Mouse (Mus musculus): Measurements from ENCODE around the gene Olfr1394. TPM values are rescaled to one million over a fixed set of nuclear protein-coding genes. Genes with fewer than 3 reads are reported as not detected.
"Not testable (repeated sequence)": the region's sequence is repeated elsewhere in the genome, so short reads cannot be mapped to it uniquely, and the experiment has no call there.

Olfr1394 gene
- total RNA-seq, 2 experiments from 2014 or later = not detected

- ATAC-seq (replicated peaks; ENCODE audit: poor library complexity, severe bottlenecking) = peak; percentile 25; the same call in 1 of the 2 replicates
Measured at GRCm38 (mm10) chr11:49186955-49187488, 32.8 kb downstream of the Olfr1394 start, which contains the start of gene Btnl9. Gene Btnl9, minus strand, starts transcription at chr11:49187159.

- no peak for ATAC-seq (replicated peaks; ENCODE audit: poor library complexity, severe bottlenecking)
Measured at GRCm38 (mm10) chr11:49187701-49188100, 33.5 kb downstream of the Olfr1394 start.

- ATAC-seq (replicated peaks; ENCODE audit: poor library complexity, severe bottlenecking) = peak; percentile 56; the same call in 1 of the 2 replicates
Measured at GRCm38 (mm10) chr11:49189737-49190136, 35.6 kb downstream of the Olfr1394 start.

GRCm38 (mm10) chr11:49191083-49191482, 36.9 kb downstream of the Olfr1394 start:
- ATAC-seq (replicated peaks; ENCODE audit: poor library complexity, severe bottlenecking) = no peak

- not testable (repeated sequence) for ATAC-seq (replicated peaks; ENCODE audit: poor library complexity, severe bottlenecking)
Measured at GRCm38 (mm10) chr11:49194771-49195170, 40.6 kb downstream of the Olfr1394 start.

- peak; percentile 63 for ATAC-seq (replicated peaks; ENCODE audit: poor library complexity, severe bottlenecking)
Measured at GRCm38 (mm10) chr11:49195819-49196322, 41.7 kb downstream of the Olfr1394 start.

- ATAC-seq (replicated peaks; ENCODE audit: poor library complexity, severe bottlenecking) = no peak
Measured at GRCm38 (mm10) chr11:49200666-49201065, 46.5 kb downstream of the Olfr1394 start.

GRCm38 (mm10) chr11:49201142-49201541, 47.0 kb downstream of the Olfr1394 start:
- peak; percentile 24 for ATAC-seq (replicated peaks; ENCODE audit: poor library complexity, severe bottlenecking)

GRCm38 (mm10) chr11:49202071-49202470, 47.9 kb downstream of the Olfr1394 start:
- no peak for ATAC-seq (replicated peaks; ENCODE audit: poor library complexity, severe bottlenecking)

GRCm38 (mm10) chr11:49202523-49203061, 48.4 kb downstream of the Olfr1394 start:
- 0 out of 2 replicates have a peak, but pooled peaks have one; percentile 2 for ATAC-seq (replicated peaks; ENCODE audit: poor library complexity, severe bottlenecking)

- ATAC-seq (replicated peaks; ENCODE audit: poor library complexity, severe bottlenecking) = peak; percentile 82
Measured at GRCm38 (mm10) chr11:49203129-49203768, 49.1 kb downstream of the Olfr1394 start, which contains the start of gene Zfp62. Gene Zfp62, plus strand, starts transcription at chr11:49203292.

- peak; percentile 40 for ATAC-seq (replicated peaks; ENCODE audit: poor library complexity, severe bottlenecking)
Measured at GRCm38 (mm10) chr11:49203771-49204497, 49.8 kb downstream of the Olfr1394 start.

GRCm38 (mm10) chr11:49205080-49205590, 51.0 kb downstream of the Olfr1394 start:
- ATAC-seq (replicated peaks; ENCODE audit: poor library complexity, severe bottlenecking) = no peak

GRCm38 (mm10) chr11:49207495-49207894, 53.3 kb downstream of the Olfr1394 start:
- ATAC-seq (replicated peaks; ENCODE audit: poor library complexity, severe bottlenecking) = no peak

Other genes starting within 250 kb of the Olfr1394 start
- gene Psme2b, start 208.2 kb upstream of the Olfr1394 start, total RNA-seq (2014; fragmentation: Nextera tagmentation) = 14.0 and 21.4 TPM in 2 replicates
- gene Psme2b, start 208.2 kb upstream of the Olfr1394 start, total RNA-seq (2017) = 10.3 and 18.7 TPM in 2 replicates
- 1.7 TPM in 1 of 2 replicates, not detected in the other for gene Olfr56, start 175.5 kb upstream of the Olfr1394 start, total RNA-seq (2014; fragmentation: Nextera tagmentation)
- 2.1 and 2.5 TPM in 2 replicates for gene Olfr56, start 175.5 kb upstream of the Olfr1394 start, total RNA-seq (2017)
- 13.1 and 13.3 TPM in 2 replicates for gene 9930111J21Rik1, start 175.0 kb upstream of the Olfr1394 start, total RNA-seq (2014; fragmentation: Nextera tagmentation)
- 7.3 and 17.1 TPM in 2 replicates for gene 9930111J21Rik1, start 175.0 kb upstream of the Olfr1394 start, total RNA-seq (2017)
- not detected in 2 replicates for gene Gm12185, start 162.2 kb upstream of the Olfr1394 start, total RNA-seq (2014; fragmentation: Nextera tagmentation)
- 0.43 TPM in 1 of 2 replicates, not detected in the other for gene Gm12185, start 162.2 kb upstream of the Olfr1394 start, total RNA-seq (2017)
- 2.3 TPM in 1 of 2 replicates, not detected in the other for gene Tgtp1, start 160.2 kb upstream of the Olfr1394 start, total RNA-seq (2014; fragmentation: Nextera tagmentation)
- 2.2 and 7.1 TPM in 2 replicates for gene Tgtp1, start 160.2 kb upstream of the Olfr1394 start, total RNA-seq (2017)
- gene 9930111J21Rik2, start 103.1 kb upstream of the Olfr1394 start, total RNA-seq (2014; fragmentation: Nextera tagmentation) = 40.1 and 45.9 TPM in 2 replicates
- gene 9930111J21Rik2, start 103.1 kb upstream of the Olfr1394 start, total RNA-seq (2017) = 29.3 and 35.2 TPM in 2 replicates
- 6.8 and 8.9 TPM in 2 replicates for gene Tgtp2, start 90.2 kb upstream of the Olfr1394 start, total RNA-seq (2014; fragmentation: Nextera tagmentation)
- gene Tgtp2, start 90.2 kb upstream of the Olfr1394 start, total RNA-seq (2017) = 27.9 and 40.5 TPM in 2 replicates
- 84.9 and 101 TPM in 2 replicates for gene Ifi47, start 77.8 kb upstream of the Olfr1394 start, total RNA-seq (2014; fragmentation: Nextera tagmentation)
- gene Ifi47, start 77.8 kb upstream of the Olfr1394 start, total RNA-seq (2017) = 45.8 and 73.5 TPM in 2 replicates
- not detected in 2 replicates for gene Olfr1396, start 39.5 kb upstream of the Olfr1394 start, total RNA-seq (2014; fragmentation: Nextera tagmentation)
- not detected in 2 replicates for gene Olfr1396, start 39.5 kb upstream of the Olfr1394 start, total RNA-seq (2017)
- gene Olfr1395, start 12.1 kb upstream of the Olfr1394 start, total RNA-seq (2014; fragmentation: Nextera tagmentation) = not detected in 2 replicates
- not detected in 2 replicates for gene Olfr1395, start 12.1 kb upstream of the Olfr1394 start, total RNA-seq (2017)
- gene Btnl9, start 32.8 kb downstream of the Olfr1394 start, total RNA-seq (2014; fragmentation: Nextera tagmentation) = 3.8 and 4.1 TPM in 2 replicates
- 5.3 and 7.6 TPM in 2 replicates for gene Btnl9, start 32.8 kb downstream of the Olfr1394 start, total RNA-seq (2017)
- 46.4 and 46.5 TPM in 2 replicates for gene Zfp62, start 48.9 kb downstream of the Olfr1394 start, total RNA-seq (2014; fragmentation: Nextera tagmentation)
- gene Zfp62, start 48.9 kb downstream of the Olfr1394 start, total RNA-seq (2017) = 62.2 and 88.5 TPM in 2 replicates
- 44.1 and 74.5 TPM in 2 replicates for gene Mgat1, start 89.8 kb downstream of the Olfr1394 start, total RNA-seq (2014; fragmentation: Nextera tagmentation)
- gene Mgat1, start 89.8 kb downstream of the Olfr1394 start, total RNA-seq (2017) = 51.6 and 59.4 TPM in 2 replicates
- not detected in 2 replicates for gene Olfr1393, start 123.9 kb downstream of the Olfr1394 start, total RNA-seq (2014; fragmentation: Nextera tagmentation)
- gene Olfr1393, start 123.9 kb downstream of the Olfr1394 start, total RNA-seq (2017) = not detected in 2 replicates
- gene Olfr1392, start 130.9 kb downstream of the Olfr1394 start, total RNA-seq (2014; fragmentation: Nextera tagmentation) = not detected in 2 replicates
- not detected in 2 replicates for gene Olfr1392, start 130.9 kb downstream of the Olfr1394 start, total RNA-seq (2017)
- not detected in 2 replicates for gene Olfr10, start 150.4 kb downstream of the Olfr1394 start, total RNA-seq (2014; fragmentation: Nextera tagmentation)
- not detected in 2 replicates for gene Olfr10, start 150.4 kb downstream of the Olfr1394 start, total RNA-seq (2017)
- not detected in 2 replicates for gene Olfr1391, start 168.4 kb downstream of the Olfr1394 start, total RNA-seq (2014; fragmentation: Nextera tagmentation)
- gene Olfr1391, start 168.4 kb downstream of the Olfr1394 start, total RNA-seq (2017) = not detected in 2 replicates
- not detected in 2 replicates for gene Olfr1390, start 180.8 kb downstream of the Olfr1394 start, total RNA-seq (2014; fragmentation: Nextera tagmentation)
- gene Olfr1390, start 180.8 kb downstream of the Olfr1394 start, total RNA-seq (2017) = not detected in 2 replicates